9 mouse cellular contexts compared by ENCODE assay signal in the genomic region with DNA sequence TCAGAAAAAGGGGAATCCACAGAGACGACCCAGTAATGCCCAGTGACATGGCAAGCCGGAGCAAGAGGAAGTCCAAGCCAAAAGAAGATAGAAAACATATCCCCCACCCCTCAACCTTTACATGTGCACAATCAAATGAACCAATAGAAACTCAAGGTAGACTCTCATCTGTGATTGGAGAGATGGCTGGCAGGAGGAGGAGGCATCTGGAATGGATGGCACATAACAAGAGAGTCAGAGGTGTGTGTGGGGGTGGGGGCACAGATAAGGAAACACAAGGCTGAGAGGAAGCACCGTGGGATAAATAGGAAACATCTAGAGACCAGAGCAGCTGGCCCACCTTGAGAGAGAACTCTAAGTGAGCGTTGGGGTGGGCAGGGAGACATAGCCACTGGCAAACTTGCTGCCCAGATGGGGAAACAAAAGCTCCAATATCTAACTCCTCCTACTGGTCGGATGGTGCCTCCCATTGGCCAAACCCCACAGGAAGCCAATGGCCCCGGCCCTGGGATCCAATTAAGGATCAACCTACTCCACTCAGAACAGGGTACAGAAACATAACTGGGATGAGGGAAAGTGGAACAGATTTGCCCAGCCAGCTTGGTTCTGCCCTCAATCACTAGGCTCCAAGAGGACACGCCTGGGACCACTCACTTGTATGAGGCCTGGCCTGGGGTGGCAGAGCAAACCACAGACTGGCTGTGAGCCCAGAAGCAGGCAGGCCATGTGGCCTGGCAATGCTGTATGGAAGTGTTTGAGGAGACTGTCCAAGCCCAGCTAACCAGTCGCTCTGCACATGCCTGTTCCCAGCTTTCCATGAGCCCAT.
A peak's percentile ranks its signal among the peaks of the same experiment; 100 is the strongest.
DNase-seq lines count a peak whose midpoint lies in the region; ATAC-seq and TF ChIP-seq lines count a peak whose summit lies in the region.
"Had no signal": no experiment of that assay in that cellular context is flagged by ENCODE, and none has a peak within 500 bp of the region (broad histone marks: within the 10 kb centered on the region; RNA-seq: fewer than 3 reads in every experiment).

No protein-coding gene starts in this region.

- ATAC-seq in embryonic facial prominence, embryonic 13.5 days (ENCODE audit: insufficient number of reproducible peaks, insufficient read depth, low FRiP score, low TSS enrichment, low read depth): peak; percentile 80; the same call in 1 of the 2 replicates

- no peak for TF ChIP-seq CTCF in lung, adult 2 months (IDR thresholded peaks at IDR 0.05; ENCODE audit: insufficient read depth, low read length)

- no peaks in the 10 kb centered on the region for H3K79me2 ChIP-seq in myocyte (ENCODE audit: control insufficient read depth, insufficient read depth)

- no peak overlapping the region; the same call in 1 of the 2 replicates for H3K27ac ChIP-seq in embryonic facial prominence, embryonic 13.5 days
- no peak overlapping the region for H3K27ac ChIP-seq in embryonic facial prominence, embryonic 10.5 days (replicated peaks)
- H3K27ac ChIP-seq: macrophage had no signal

- no peaks in the 10 kb centered on the region for H3K36me3 ChIP-seq in embryonic facial prominence, embryonic 13.5 days
- no peaks in the 10 kb centered on the region for H3K36me3 ChIP-seq in embryonic facial prominence, embryonic 10.5 days (replicated peaks)
- H3K36me3 ChIP-seq in myocyte (ENCODE audit: control insufficient read depth, insufficient read depth): no peaks in the 10 kb centered on the region

- WGBS in embryonic facial prominence, embryonic 13.5 days: 51% methylated on average over 8 of the region's 8 CpGs
- 48% methylated on average over 8 of the region's 8 CpGs for WGBS in embryonic facial prominence, embryonic 10.5 days
- 53% methylated on average over 8 of the region's 8 CpGs for WGBS in lung, adult 2 months

- no peak overlapping the region for H3K9ac ChIP-seq in embryonic facial prominence, embryonic 13.5 days

- no peak for DNase-seq in embryonic facial prominence, embryonic 10.5 days (ENCODE audit: low spot score)
- DNase-seq in lung, adult 18-20 months: peak; percentile 35 to 49
- no peak for DNase-seq in lung, adult 2 months
- DNase-seq in cerebellum, postnatal 25 days: peak; percentile 56 to 67
- DNase-seq in left cerebral cortex, adult 8-10 months (ENCODE audit: low spot score in 2 of 2): no peak
- no peak for DNase-seq in urinary bladder, postnatal 14 days (ENCODE audit: low spot score)

- TF ChIP-seq POLR2A in lung, adult 2 months (IDR thresholded peaks at IDR 0.05; ENCODE audit: borderline replicate concordance, extremely low read depth, low read depth, low read length): no peak
- TF ChIP-seq POLR2A in myocyte (IDR thresholded peaks at IDR 0.05; ENCODE audit: insufficient read length, low read depth): no peak

- no peak overlapping the region for H3K4me2 ChIP-seq in embryonic facial prominence, embryonic 13.5 days
- H3K4me2 ChIP-seq in myocyte (ENCODE audit: low read depth): peak overlapping the region; percentile 34

- peaks cover 76% of the 10 kb centered on the region for H3K27me3 ChIP-seq in embryonic facial prominence, embryonic 13.5 days
- H3K27me3 ChIP-seq in embryonic facial prominence, embryonic 10.5 days (replicated peaks; ENCODE audit: low read depth, poor library complexity, severe bottlenecking): peaks cover 99% of the 10 kb centered on the region
- no peaks in the 10 kb centered on the region for H3K27me3 ChIP-seq in myocyte (ENCODE audit: control insufficient read depth, insufficient read depth, insufficient read length)

- H3K9me3 ChIP-seq in embryonic facial prominence, embryonic 13.5 days: no peaks in the 10 kb centered on the region
- no peaks in the 10 kb centered on the region for H3K9me3 ChIP-seq in embryonic facial prominence, embryonic 10.5 days

- no peak overlapping the region for H3K4me3 ChIP-seq in embryonic facial prominence, embryonic 13.5 days
- H3K4me3 ChIP-seq in embryonic facial prominence, embryonic 10.5 days: no peak overlapping the region
- no peak overlapping the region for H3K4me3 ChIP-seq in lung, adult 2 months (replicated peaks; ENCODE audit: extremely low read depth, low read depth, low read length)
- H3K4me3 ChIP-seq in myocyte: no peak overlapping the region

- no peak overlapping the region for H3ac ChIP-seq in myocyte (ENCODE audit: control insufficient read depth, insufficient read length)

- peaks cover 17% of the 10 kb centered on the region for H3K4me1 ChIP-seq in embryonic facial prominence, embryonic 13.5 days
- peaks cover 39% of the 10 kb centered on the region for H3K4me1 ChIP-seq in embryonic facial prominence, embryonic 10.5 days
- H3K4me1 ChIP-seq in lung, adult 2 months (ENCODE audit: control insufficient read depth, insufficient read depth, low read length): peaks cover 4% of the 10 kb centered on the region; the same call in 1 of the 2 replicates

TF ChIP-seq in myocyte, 11 proteins besides CTCF, POLR2A, EP300 and RAD21:
- TF ChIP-seq REST (IDR thresholded peaks at IDR 0.05; ENCODE audit: insufficient read depth, insufficient read length) (no peak), MAX (IDR thresholded peaks at IDR 0.05; ENCODE audit: low read depth) (no peak), CEBPB (IDR thresholded peaks at IDR 0.05; ENCODE audit: insufficient read depth, poor library complexity, severe bottlenecking) (no peak), E2F4 (IDR thresholded peaks at IDR 0.05; ENCODE audit: insufficient read depth) (no peak), MYOG (IDR thresholded peaks at IDR 0.05; ENCODE audit: control insufficient read depth in 1 of 3, insufficient read depth in 1 of 3, insufficient read length in 2 of 3, low read depth in 2 of 3) (peak in 1 of 3 experiments; percentile 24), TCF3 (IDR thresholded peaks at IDR 0.05; ENCODE audit: insufficient read length, low read depth) (no peak), USF1 (IDR thresholded peaks at IDR 0.05; ENCODE audit: low read depth) (no peak), MYOD1 (IDR thresholded peaks at IDR 0.05; ENCODE audit: control insufficient read depth in 1 of 3, insufficient read length in 2 of 3, low read depth in 2 of 3) (peak in 1 of 3 experiments; percentile 25), SRF (IDR thresholded peaks at IDR 0.05; ENCODE audit: control insufficient read depth, insufficient read length, low read depth) (no peak)

Comparison
In these comparisons a context has a peak if more than half of its experiments do, and no peak if none do; other contexts are left out.
1. DNase-seq: peak in lung, adult 18-20 months (2 of 2) and cerebellum, postnatal 25 days (2 of 2); none in embryonic facial prominence, embryonic 10.5 days (single experiment), lung, adult 2 months (single experiment), left cerebral cortex, adult 8-10 months (0 of 2) and urinary bladder, postnatal 14 days (single experiment).